In the genomic region with DNA sequence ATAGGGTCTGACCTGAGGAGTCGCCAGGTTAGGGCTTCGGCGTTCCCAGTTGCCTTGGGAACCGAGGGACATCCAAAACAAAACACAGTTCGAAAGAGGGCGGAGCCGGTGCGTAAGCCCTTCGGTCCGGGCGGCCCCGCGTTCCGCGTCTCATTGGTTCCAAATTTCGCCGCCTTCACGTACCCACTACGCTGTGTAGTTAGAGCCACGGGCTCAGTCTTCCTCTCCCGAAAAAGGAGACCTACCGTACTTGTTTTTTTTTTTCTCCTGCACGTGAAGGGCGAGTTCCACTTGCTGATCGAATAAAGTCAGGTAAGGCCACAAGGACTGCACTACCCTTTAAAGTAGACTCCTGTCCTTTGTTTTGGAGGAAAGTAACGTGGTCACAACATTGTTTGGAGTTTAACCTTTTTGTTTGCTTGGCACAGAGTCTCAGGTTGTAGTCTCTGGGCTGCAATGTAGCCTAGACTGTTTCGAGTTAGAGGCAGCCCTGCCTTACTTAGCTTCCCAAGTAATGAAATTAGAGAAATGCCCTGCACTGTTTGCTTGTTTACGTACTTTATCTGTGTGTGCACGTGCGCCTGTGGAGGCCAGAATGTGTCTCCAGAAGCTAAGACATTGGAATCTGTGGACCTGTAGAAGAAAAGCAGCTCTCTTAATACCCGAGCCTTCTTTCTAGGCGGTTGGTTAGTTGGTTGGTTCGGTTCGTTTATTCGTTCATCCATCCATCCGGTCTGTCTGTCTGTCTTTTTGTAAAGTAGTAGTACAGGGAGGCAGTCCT, we compare ENCODE assay signal across 8 mouse cellular contexts. TPM values are rescaled to one million over a fixed set of nuclear protein-coding genes. Genes with fewer than 3 reads are reported as not detected.
DNase-seq lines count a peak whose midpoint lies in the region; ATAC-seq and TF ChIP-seq lines count a peak whose summit lies in the region.

No protein-coding gene starts in this region.

- peak; percentile 74 for TF ChIP-seq POLR2A in heart, adult 2 months (IDR thresholded peaks at IDR 0.05; ENCODE audit: insufficient read depth, low read depth, low read length)
- TF ChIP-seq POLR2A in kidney, adult 2 months (IDR thresholded peaks at IDR 0.05; ENCODE audit: low read depth, low read length) = no peak

- H3K9ac ChIP-seq in embryonic facial prominence, embryonic 13.5 days = peak overlapping the region; percentile 80
- peak overlapping the region; percentile 89 for H3K9ac ChIP-seq in heart, adult 2 months (ENCODE audit: low read depth, low read length)
- peak overlapping the region; percentile 74 for H3K9ac ChIP-seq in limb, embryonic 12.5 days (replicated peaks)
- H3K9ac ChIP-seq in midbrain, embryonic 14.5 days (replicated peaks; ENCODE audit: low read length) = peak overlapping the region; percentile 43

- peak; percentile 40; the same call in 1 of the 2 replicates for TF ChIP-seq EP300 in heart, adult 2 months (IDR thresholded peaks at IDR 0.05; ENCODE audit: insufficient read depth, low read depth, low read length)

- peak; percentile 95 for DNase-seq in 416B (ENCODE audit: low read depth)
- DNase-seq in adrenal gland, postnatal 4 days (ENCODE audit: low spot score in 2 of 2) = peak; percentile 69 to 80
- peak; percentile 87 to 89 for DNase-seq in heart, adult 2 months
- peak; percentile 92 for DNase-seq in kidney, adult 2 months
- peak; percentile 85 for DNase-seq in midbrain, embryonic 14.5 days
- DNase-seq in spleen, adult 12 weeks (ENCODE audit: low spot score) = peak; percentile 79

- H3K36me3 ChIP-seq in embryonic facial prominence, embryonic 13.5 days = peaks cover 13% of the 10 kb centered on the region
- peaks cover 6% of the 10 kb centered on the region; the same call in 1 of the 2 replicates for H3K36me3 ChIP-seq in heart, adult 2 months (ENCODE audit: control insufficient read depth, insufficient read depth, low read length)
- peaks cover 3% of the 10 kb centered on the region; the same call in 1 of the 2 replicates for H3K36me3 ChIP-seq in kidney, adult 2 months (ENCODE audit: control insufficient read depth, insufficient read depth, low read length)
- H3K36me3 ChIP-seq in limb, embryonic 12.5 days = peaks cover 18% of the 10 kb centered on the region
- no peaks in the 10 kb centered on the region for H3K36me3 ChIP-seq in midbrain, embryonic 14.5 days (ENCODE audit: control insufficient read depth, insufficient read depth, low read length)

- peak overlapping the region; percentile 71 for H3K27ac ChIP-seq in embryonic facial prominence, embryonic 13.5 days
- H3K27ac ChIP-seq in heart, adult 2 months = peak overlapping the region; percentile 89
- peak overlapping the region; percentile 99 for H3K27ac ChIP-seq in kidney, adult 2 months (ENCODE audit: insufficient read depth, low read depth, low read length)
- peak overlapping the region; percentile 53 for H3K27ac ChIP-seq in limb, embryonic 12.5 days
- H3K27ac ChIP-seq in midbrain, embryonic 14.5 days (replicated peaks; ENCODE audit: low read depth, low read length) = no peak overlapping the region

- peak overlapping the region; percentile 58 for H3K4me3 ChIP-seq in embryonic facial prominence, embryonic 13.5 days
- peak overlapping the region; percentile 77 for H3K4me3 ChIP-seq in heart, adult 2 months
- peak overlapping the region; percentile 95 for H3K4me3 ChIP-seq in kidney, adult 2 months (ENCODE audit: insufficient read depth, low read depth, low read length)
- H3K4me3 ChIP-seq in limb, embryonic 12.5 days (replicated peaks) = peak overlapping the region; percentile 55
- peak overlapping the region; percentile 43 for H3K4me3 ChIP-seq in midbrain, embryonic 14.5 days (replicated peaks; ENCODE audit: low read depth, low read length)

- ATAC-seq in embryonic facial prominence, embryonic 13.5 days (ENCODE audit: insufficient number of reproducible peaks, insufficient read depth, low FRiP score, low TSS enrichment, low read depth) = peak; percentile 86
- ATAC-seq in limb, embryonic 12.5 days (ENCODE audit: insufficient number of reproducible peaks, insufficient read depth, low FRiP score, low TSS enrichment, low read depth) = peak; percentile 96
- peak; percentile 82 for ATAC-seq in midbrain, embryonic 14.5 days (ENCODE audit: low FRiP score, low TSS enrichment)

- no peaks in the 10 kb centered on the region for H3K9me3 ChIP-seq in embryonic facial prominence, embryonic 13.5 days
- H3K9me3 ChIP-seq in limb, embryonic 12.5 days = no peaks in the 10 kb centered on the region
- H3K9me3 ChIP-seq in midbrain, embryonic 14.5 days (ENCODE audit: control insufficient read depth, low read length) = no peaks in the 10 kb centered on the region

- peaks cover 7% of the 10 kb centered on the region; the same call in 1 of the 2 replicates for H3K4me1 ChIP-seq in embryonic facial prominence, embryonic 13.5 days
- H3K4me1 ChIP-seq in heart, adult 2 months (ENCODE audit: control insufficient read depth, insufficient read depth, low read length) = peaks cover 6% of the 10 kb centered on the region
- H3K4me1 ChIP-seq in kidney, adult 2 months (ENCODE audit: control insufficient read depth, insufficient read depth, low read length) = peaks cover 7% of the 10 kb centered on the region
- 0 out of 2 replicates have a peak, but pooled peaks cover 6% of the 10 kb centered on the region for H3K4me1 ChIP-seq in limb, embryonic 12.5 days (replicated peaks)
- H3K4me1 ChIP-seq in midbrain, embryonic 14.5 days (ENCODE audit: control insufficient read depth, insufficient read depth, low read length) = peaks cover 4% of the 10 kb centered on the region; the same call in 1 of the 2 replicates

- H3K79me2 ChIP-seq in heart, adult 2 months (replicated peaks; ENCODE audit: control insufficient read depth, insufficient read depth, low read length) = no peaks in the 10 kb centered on the region

- no peaks in the 10 kb centered on the region for H3K27me3 ChIP-seq in embryonic facial prominence, embryonic 13.5 days
- H3K27me3 ChIP-seq in heart, adult 2 months (ENCODE audit: control insufficient read depth, insufficient read depth, low read length) = no peaks in the 10 kb centered on the region
- H3K27me3 ChIP-seq in kidney, adult 2 months (replicated peaks; ENCODE audit: control insufficient read depth, insufficient read depth, low read length) = no peaks in the 10 kb centered on the region
- no peaks in the 10 kb centered on the region for H3K27me3 ChIP-seq in limb, embryonic 12.5 days
- H3K27me3 ChIP-seq in midbrain, embryonic 14.5 days (ENCODE audit: control insufficient read depth, insufficient read depth, low read length) = no peaks in the 10 kb centered on the region

- H3K4me2 ChIP-seq in embryonic facial prominence, embryonic 13.5 days = peak overlapping the region; percentile 73
- peak overlapping the region; percentile 61 for H3K4me2 ChIP-seq in limb, embryonic 12.5 days
- peak overlapping the region; percentile 73 for H3K4me2 ChIP-seq in midbrain, embryonic 14.5 days (ENCODE audit: low read length)

- 5% methylated on average over 36 of the region's 36 CpGs for WGBS in embryonic facial prominence, embryonic 13.5 days
- WGBS in heart, adult 2 months = 2% methylated on average over 36 of the region's 36 CpGs
- WGBS in kidney, adult 2 months = under 1% methylated on average over 36 of the region's 36 CpGs
- WGBS in limb, embryonic 12.5 days = 7% methylated on average over 36 of the region's 36 CpGs
- 6% methylated on average over 36 of the region's 36 CpGs for WGBS in midbrain, embryonic 14.5 days

- intact Hi-C loops in heart, adult 2 months (cut with DNase I) = loop anchor here (5.0 kb wide), 1 partner anchor 46 kb away; a partner anchor contains a TSS

- no peak for TF ChIP-seq CTCF in heart, adult 2 months (IDR thresholded peaks at IDR 0.05)
- no peak for TF ChIP-seq CTCF in kidney, adult 2 months (conservative IDR thresholded peaks at IDR 0.05; ENCODE audit: insufficient read depth, insufficient read length, low read depth, low read length)

RNA-seq across cellular contexts. Expression of a gene that starts 1.9 kb away (rescaled TPM):
- total RNA-seq in adrenal gland, postnatal 4 days (2021) = 10 to 100 TPM; 15.6 to 16.4 TPM
- polyA plus RNA-seq in embryonic facial prominence, embryonic 13.5 days (2015; fragmentation: Nextera tagmentation; extraction: Ambion mirVana) = 13.7 and 21.2 TPM in 2 replicates
- 10 to 100 TPM; 24.2 to 38.8 TPM for total RNA-seq in heart, adult 2 months (2021)
- 12.8 and 43.9 TPM in 2 replicates for polyA plus RNA-seq in heart, adult 2 months (2012; rRNA removed)
- 12.5 and 16.1 TPM in 2 replicates for polyA plus RNA-seq in kidney, adult 2 months (2012; rRNA removed)
- polyA plus RNA-seq in limb, embryonic 12.5 days (2016; fragmentation: Nextera tagmentation; extraction: Ambion mirVana) = 14.3 and 17.3 TPM in 2 replicates
- 6.0 TPM in 2 replicates for polyA plus RNA-seq in midbrain, embryonic 14.5 days (2014; fragmentation: Nextera tagmentation; extraction: Ambion mirVana)

RNA-seq across cellular contexts. Expression of a gene that starts 11.6 kb away (rescaled TPM):
- not detected for total RNA-seq in adrenal gland, postnatal 4 days (2021)
- not detected in 2 replicates for polyA plus RNA-seq in embryonic facial prominence, embryonic 13.5 days (2015; fragmentation: Nextera tagmentation; extraction: Ambion mirVana)
- total RNA-seq in heart, adult 2 months (2021) = not detected
- not detected in 2 replicates for polyA plus RNA-seq in heart, adult 2 months (2012; rRNA removed)
- polyA plus RNA-seq in kidney, adult 2 months (2012; rRNA removed) = not detected in 2 replicates
- polyA plus RNA-seq in limb, embryonic 12.5 days (2016; fragmentation: Nextera tagmentation; extraction: Ambion mirVana) = not detected in 2 replicates
- not detected in 2 replicates for polyA plus RNA-seq in midbrain, embryonic 14.5 days (2014; fragmentation: Nextera tagmentation; extraction: Ambion mirVana)

RNA-seq across cellular contexts. Expression of a gene that starts 40.1 kb away (rescaled TPM):
- 10 to 100 TPM; 22.9 to 25.8 TPM for total RNA-seq in adrenal gland, postnatal 4 days (2021)
- polyA plus RNA-seq in embryonic facial prominence, embryonic 13.5 days (2015; fragmentation: Nextera tagmentation; extraction: Ambion mirVana) = 7.4 and 7.7 TPM in 2 replicates
- total RNA-seq in heart, adult 2 months (2021) = 10 to 100 TPM; 16.0 to 17.8 TPM
- polyA plus RNA-seq in heart, adult 2 months (2012; rRNA removed) = 3.7 and 5.9 TPM in 2 replicates
- polyA plus RNA-seq in kidney, adult 2 months (2012; rRNA removed) = 6.4 and 6.9 TPM in 2 replicates
- 8.2 and 8.5 TPM in 2 replicates for polyA plus RNA-seq in limb, embryonic 12.5 days (2016; fragmentation: Nextera tagmentation; extraction: Ambion mirVana)
- 24.3 and 24.8 TPM in 2 replicates for polyA plus RNA-seq in midbrain, embryonic 14.5 days (2014; fragmentation: Nextera tagmentation; extraction: Ambion mirVana)

RNA-seq across cellular contexts. Expression of a gene that starts 46.9 kb away (rescaled TPM):
- 10 to 100 TPM; 23.4 to 24.0 TPM for total RNA-seq in adrenal gland, postnatal 4 days (2021)
- polyA plus RNA-seq in embryonic facial prominence, embryonic 13.5 days (2015; fragmentation: Nextera tagmentation; extraction: Ambion mirVana) = 34.9 and 36.0 TPM in 2 replicates
- 10 to 100 TPM; 16.0 to 24.9 TPM for total RNA-seq in heart, adult 2 months (2021)
- polyA plus RNA-seq in heart, adult 2 months (2012; rRNA removed) = 7.4 and 12.0 TPM in 2 replicates
- 7.2 and 9.8 TPM in 2 replicates for polyA plus RNA-seq in kidney, adult 2 months (2012; rRNA removed)
- 41.3 and 43.3 TPM in 2 replicates for polyA plus RNA-seq in limb, embryonic 12.5 days (2016; fragmentation: Nextera tagmentation; extraction: Ambion mirVana)
- polyA plus RNA-seq in midbrain, embryonic 14.5 days (2014; fragmentation: Nextera tagmentation; extraction: Ambion mirVana) = 115 and 126 TPM in 2 replicates

Comparison
In these comparisons a context has a peak if more than half of its experiments do, and no peak if none do; other contexts are left out.
1. H3K4me3 ChIP-seq: peak in every context shown above with its lines; median percentile 95 in kidney, adult 2 months; 77 in heart, adult 2 months; 58 in embryonic facial prominence, embryonic 13.5 days; 55 in limb, embryonic 12.5 days; 43 in midbrain, embryonic 14.5 days.